Mouse (Mus musculus) liver, postnatal 0 days (tissue): Measurements from ENCODE around the gene Zc3h12a. TPM values are rescaled to one million over a fixed set of nuclear protein-coding genes. Genes with fewer than 3 reads are reported as not detected.
A peak's percentile ranks its signal among the peaks of the same experiment; 100 is the strongest.

ENCODE experiments used
- ATAC-seq: fragments of 200-750 bp; cut with Nextera tagmentation; 2 replicates; pipeline ENCODE4 v1.8.0; 2017; ENCODE audit warnings: mild to moderate bottlenecking, moderate library complexity
- DNase-seq: peaks from one replicate; pipeline ENCODE4 v3.0.0-alpha.2; 2016
- H3K27ac ChIP-seq: fragments of 300-500 bp; sonication (generic); 2 replicates; pipeline ENCODE4 v1.5.1; 2014; ENCODE audit warnings: antibody characterized with exemption, moderate library complexity, mild to moderate bottlenecking, low read depth
- H3K27me3 ChIP-seq: fragments of 300-500 bp; sonication (generic); 2 replicates; pipeline ENCODE4 v1.6.1; 2014; ENCODE audit warnings: low read length, control low read depth, mixed read lengths; ENCODE audit not compliant: insufficient read depth
- H3K36me3 ChIP-seq: fragments of 300-500 bp; sonication (generic); replicated peaks from 2 replicates; pipeline ENCODE4 v1.6.1; 2014; ENCODE audit warnings: mild to moderate bottlenecking, control low read depth, low read length, moderate library complexity, mixed read lengths; ENCODE audit not compliant: insufficient read depth
- H3K4me1 ChIP-seq: fragments of 300-500 bp; sonication (generic); 2 replicates; pipeline ENCODE4 v1.6.1; 2014; ENCODE audit warnings: antibody characterized with exemption, mild to moderate bottlenecking, control low read depth; ENCODE audit not compliant: insufficient read depth
- H3K4me2 ChIP-seq: fragments of 300-500 bp; sonication (generic); 2 replicates; pipeline ENCODE4 v1.6.1; 2014; ENCODE audit warnings: low read depth, mild to moderate bottlenecking, low read length, moderate library complexity, mixed read lengths
- H3K4me3 ChIP-seq: fragments of 300-500 bp; sonication (generic); 2 replicates; pipeline ENCODE4 v1.5.1; 2014; ENCODE audit warnings: low read depth, low read length
- H3K9ac ChIP-seq: fragments of 300-500 bp; sonication (generic); replicated peaks from 2 replicates; pipeline ENCODE4 v1.6.1; 2014; ENCODE audit warnings: mild to moderate bottlenecking, moderate library complexity
- H3K9me3 ChIP-seq: fragments of 300-500 bp; sonication (generic); 2 replicates; pipeline ENCODE4 v1.6.1; 2016; ENCODE audit warnings: mild to moderate bottlenecking, control low read depth, low read length, mixed read lengths
- CTCF ChIP-seq: sonication (generic); IDR thresholded peaks from 2 replicates; pipeline ENCODE4 v1.5.1; 2016; ENCODE audit warnings: antibody characterized with exemption, low read depth
- EP300 ChIP-seq: IDR thresholded peaks from 2 replicates; pipeline ENCODE4 v1.6.1; 2016; ENCODE audit warnings: antibody characterized with exemption, low read depth, mild to moderate bottlenecking
- WGBS: fragments of 180-500 bp; shearing (Covaris S2); extraction: QIAGEN DNeasy Blood & Tissue Kit; methylation state at CpG from one replicate; pipeline ENCODE4 v1.1.7; 2014; ENCODE audit not compliant: insufficient replicate concordance; 5-methylcytosine and 5-hydroxymethylcytosine counted together
- polyA plus RNA-seq: library from polyadenylated mRNA; unstranded; fragments of >200 nt; fragmentation: Nextera tagmentation; extraction: Ambion mirVana; gene quantifications from 2 replicates; pipeline ENCODE4 v1.2.1, GENCODE M21; 2015

The Zc3h12a gene
- polyA plus RNA-seq, 1 experiment from 2014 or later, result 0.48 TPM

DNA sequence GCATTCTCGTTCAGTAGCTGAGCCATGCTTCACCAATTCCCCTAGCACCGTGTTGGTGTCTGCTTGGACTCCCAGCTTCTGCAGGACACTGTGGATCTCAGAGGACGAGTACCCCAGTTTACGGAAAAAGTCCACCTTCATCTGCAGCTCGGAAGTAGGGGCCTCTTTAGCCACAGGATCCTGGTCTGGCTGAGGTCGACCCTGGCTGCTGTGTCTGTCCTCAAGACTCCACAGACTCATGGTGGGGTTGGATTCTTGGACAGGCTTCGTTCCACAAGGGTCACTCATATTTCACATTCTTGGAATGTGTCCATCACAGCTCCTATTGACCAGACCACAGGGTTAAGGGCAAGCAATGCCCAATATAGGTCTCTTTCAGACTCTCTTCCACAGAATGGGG lies 879 bp downstream of the Zc3h12a start:
- H3K9me3 ChIP-seq, result no peaks in the 10 kb centered on the region
- H3K36me3 ChIP-seq, result no peaks in the 10 kb centered on the region
- no peaks in the 10 kb centered on the region for H3K27me3 ChIP-seq
- peak overlapping the region; percentile 73 for H3K4me3 ChIP-seq
- H3K27ac ChIP-seq, result peak overlapping the region; percentile 87
- 57% methylated on average over 7 of the region's 7 CpGs for WGBS
- H3K9ac ChIP-seq, result no peak overlapping the region
- DNase-seq (no peak), ATAC-seq (no peak)
- TF ChIP-seq EP300 (no peak), CTCF (no peak)
- peak overlapping the region; percentile 95 for H3K4me2 ChIP-seq
- H3K4me1 ChIP-seq, result peaks cover 61% of the 10 kb centered on the region

DNA sequence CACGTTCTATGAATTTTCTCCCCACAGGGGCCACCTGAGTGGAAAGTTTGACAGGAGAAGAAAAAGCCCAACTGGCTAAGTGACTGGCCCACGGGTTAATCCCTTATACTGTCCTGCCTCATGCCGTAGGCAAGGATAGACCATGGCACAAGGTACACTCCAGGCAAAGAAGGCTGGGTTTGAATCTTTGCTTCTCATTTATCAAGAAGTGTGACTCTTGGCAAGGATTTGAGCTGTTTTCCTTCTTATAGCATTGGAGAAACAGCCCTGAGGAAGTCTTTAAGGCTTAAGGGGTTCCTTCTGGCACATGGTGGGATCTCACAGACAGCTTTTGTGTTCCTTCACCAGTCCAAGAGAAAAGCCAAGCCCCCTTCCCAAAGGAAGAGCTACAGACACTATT lies 1.5 kb downstream of the Zc3h12a start:
- ATAC-seq, result no peak
- 0 out of 2 replicates have a peak, but pooled peaks cover under 1% of the 10 kb centered on the region for H3K36me3 ChIP-seq
- H3K9ac ChIP-seq, result no peak overlapping the region
- WGBS, result 77% methylated on average over 3 of the region's 3 CpGs
- no peaks in the 10 kb centered on the region for H3K9me3 ChIP-seq
- no peak for DNase-seq
- H3K4me2 ChIP-seq, result peak overlapping the region; percentile 95
- H3K27ac ChIP-seq, result 0 out of 2 replicates have a peak overlapping the region, but pooled peaks have one; percentile 87
- H3K27me3 ChIP-seq, result no peaks in the 10 kb centered on the region
- H3K4me1 ChIP-seq, result peaks cover 56% of the 10 kb centered on the region
- 0 out of 2 replicates have a peak overlapping the region, but pooled peaks have one; percentile 73 for H3K4me3 ChIP-seq
- TF ChIP-seq CTCF (no peak), EP300 (no peak)

DNA sequence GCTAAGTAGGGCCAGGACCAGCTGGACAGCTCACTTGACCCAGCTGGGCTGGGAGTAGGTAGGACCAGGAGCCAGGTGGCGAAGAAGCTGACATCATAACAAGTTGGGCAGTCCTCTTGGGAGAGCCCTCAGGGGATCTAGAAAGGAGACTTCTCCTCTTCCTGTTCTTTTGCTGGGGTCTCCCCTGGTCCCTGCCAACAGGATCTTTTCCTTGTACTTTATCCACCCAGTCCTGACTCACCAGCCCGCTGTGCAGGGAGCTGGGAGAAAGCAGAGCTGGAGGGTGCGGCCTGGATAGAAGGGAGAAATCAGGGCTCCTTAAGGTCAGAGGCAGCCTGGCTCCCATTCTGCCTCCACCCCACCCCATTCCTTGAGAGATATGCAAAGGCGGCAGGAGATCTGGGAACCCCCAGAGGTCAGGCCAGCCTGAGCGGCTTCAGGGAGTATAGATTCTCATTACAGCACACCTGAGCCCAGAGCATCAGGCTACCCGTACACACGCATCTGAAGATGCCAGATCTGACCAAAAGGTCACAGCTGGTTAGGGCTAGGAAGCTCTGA lies 2.2 kb downstream of the Zc3h12a start:
- H3K27me3 ChIP-seq, result no peaks in the 10 kb centered on the region
- 77% methylated on average over 7 of the region's 7 CpGs for WGBS
- H3K9ac ChIP-seq, result peak overlapping the region; percentile 13; the same call in 1 of the 2 replicates
- H3K4me1 ChIP-seq, result peaks cover 56% of the 10 kb centered on the region
- no peak overlapping the region for H3K4me3 ChIP-seq
- DNase-seq (no peak), ATAC-seq (no peak)
- H3K36me3 ChIP-seq, result peaks cover 7% of the 10 kb centered on the region
- peak overlapping the region; percentile 44 for H3K4me2 ChIP-seq
- TF ChIP-seq CTCF (no peak), EP300 (no peak)
- peak overlapping the region; percentile 71 for H3K27ac ChIP-seq
- no peaks in the 10 kb centered on the region for H3K9me3 ChIP-seq

DNA sequence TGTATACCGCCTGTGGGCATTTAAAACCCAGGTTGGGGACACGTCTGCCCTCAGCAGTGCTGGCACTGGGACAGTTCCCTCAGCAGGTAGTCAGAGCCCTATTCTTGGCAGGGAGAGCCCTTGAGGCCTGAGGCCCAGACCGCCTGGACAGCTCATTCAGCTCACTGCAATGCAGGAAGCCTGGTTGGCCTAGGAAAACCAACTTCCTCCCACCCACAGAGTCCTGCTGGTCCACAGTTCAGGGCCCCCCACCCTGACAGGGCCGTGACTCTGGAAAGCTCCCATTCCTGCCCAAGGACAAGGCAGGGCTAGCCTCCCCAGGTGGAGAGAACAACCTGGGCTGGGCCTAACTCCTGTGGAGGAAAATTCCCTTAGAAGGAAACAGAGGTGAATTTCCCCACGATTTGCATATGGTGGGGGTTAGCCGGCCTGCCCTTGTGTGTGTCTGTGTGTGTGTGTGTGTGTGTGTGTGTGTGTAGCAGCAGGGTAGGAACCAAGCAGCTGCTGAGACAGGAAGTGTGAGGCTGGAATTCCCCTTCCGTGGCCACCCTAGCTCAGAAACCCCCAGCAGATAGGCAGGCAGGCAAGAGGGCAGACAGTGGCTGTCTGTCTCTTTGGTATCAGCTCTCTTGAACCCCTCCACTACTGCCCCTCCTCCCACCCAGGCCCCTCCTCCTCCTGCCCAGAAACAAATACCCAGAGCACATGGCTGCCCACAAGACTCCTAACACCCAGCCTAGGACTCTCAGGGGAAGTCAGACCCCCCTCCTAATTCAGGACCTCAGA lies 3.0 kb downstream of the Zc3h12a start:
- WGBS, result 38% methylated on average over 7 of the region's 7 CpGs
- no peaks in the 10 kb centered on the region for H3K27me3 ChIP-seq
- peak overlapping the region; percentile 38 for H3K9ac ChIP-seq
- no peak overlapping the region for H3K4me3 ChIP-seq
- peak overlapping the region; percentile 71 for H3K27ac ChIP-seq
- ATAC-seq, result peak; percentile 22
- peaks cover 56% of the 10 kb centered on the region for H3K4me1 ChIP-seq
- H3K36me3 ChIP-seq, result peaks cover 15% of the 10 kb centered on the region
- no peaks in the 10 kb centered on the region for H3K9me3 ChIP-seq
- H3K4me2 ChIP-seq, result peak overlapping the region; percentile 44
- peak; percentile 47 for DNase-seq
- TF ChIP-seq EP300 (no peak), CTCF (no peak)

DNA sequence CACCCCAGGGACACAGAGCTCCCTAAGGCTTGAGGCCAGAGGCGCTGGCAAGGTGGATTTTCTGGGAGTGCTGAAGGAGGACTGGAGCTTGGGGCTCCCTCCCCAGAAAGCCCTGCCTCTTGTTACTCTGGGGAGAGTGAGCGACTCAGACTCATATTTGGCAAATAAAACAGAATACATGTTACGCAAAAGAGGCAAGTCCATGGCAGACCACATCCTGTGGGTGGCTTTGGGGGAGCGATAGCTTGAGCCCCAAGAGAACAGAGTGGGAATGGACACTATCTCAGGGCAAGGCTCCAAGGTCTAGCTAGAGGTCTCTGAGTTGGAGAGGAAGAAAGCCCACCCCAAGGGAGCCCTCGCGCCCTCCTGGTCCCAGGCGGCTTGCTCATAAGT lies 4.4 kb downstream of the Zc3h12a start:
- Histone ChIP-seq H3K27ac (peak overlapping the region; percentile 74), H3K9ac (peak overlapping the region; percentile 44), H3K4me2 (peak overlapping the region; percentile 58), H3K27me3 (no peaks in the 10 kb centered on the region), H3K4me3 (peak overlapping the region; percentile 15; the same call in 1 of the 2 replicates), H3K4me1 (peaks cover 54% of the 10 kb centered on the region), H3K9me3 (no peaks in the 10 kb centered on the region), H3K36me3 (peaks cover 21% of the 10 kb centered on the region)
- 39% methylated on average over 7 of the region's 7 CpGs for WGBS
- TF ChIP-seq CTCF (no peak), EP300 (no peak)
- no peak for DNase-seq
- ATAC-seq, result no peak

DNA sequence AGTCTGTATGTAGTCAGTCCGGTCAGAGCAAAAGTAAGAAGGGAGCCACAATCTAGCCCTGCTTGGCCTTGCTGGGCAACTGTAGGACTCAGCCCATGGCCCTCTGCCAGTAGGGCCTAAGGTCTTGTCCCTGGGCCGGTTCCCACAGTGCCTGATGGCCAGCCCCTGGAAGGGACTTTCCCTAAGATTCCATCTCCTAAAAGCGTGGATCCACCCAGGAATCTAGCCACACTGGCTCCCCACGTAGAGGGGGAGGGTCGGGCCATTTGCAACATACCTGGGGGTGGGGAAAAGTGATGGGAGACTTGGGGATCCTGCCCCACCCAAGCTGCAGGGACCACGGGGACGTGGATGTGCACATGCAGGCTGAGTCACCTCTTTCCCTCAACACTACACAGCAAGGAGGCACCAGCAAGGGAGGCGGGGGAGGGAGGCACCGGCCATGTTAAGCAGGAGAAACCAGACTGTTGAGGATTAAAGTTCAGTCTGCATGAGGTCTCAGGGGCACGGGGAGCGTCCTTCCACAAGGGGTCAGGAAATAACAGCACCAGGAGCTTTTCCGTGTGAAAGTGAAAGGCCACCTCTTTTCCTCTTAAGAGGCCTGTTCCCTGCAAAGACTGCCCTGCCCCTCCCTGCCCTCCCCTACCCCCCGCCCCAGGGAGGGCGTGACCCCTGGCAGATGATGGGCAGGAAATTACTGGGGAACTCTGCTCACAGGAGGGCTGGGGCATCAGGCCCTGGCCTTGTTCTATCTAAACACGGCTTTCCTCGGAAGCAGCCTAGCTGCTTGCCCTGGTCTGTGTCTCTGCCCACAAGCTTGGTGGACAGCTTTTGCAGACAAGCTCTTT lies 5.0 kb downstream of the Zc3h12a start:
- 18% methylated on average over 16 of the region's 16 CpGs for WGBS
- peak overlapping the region; percentile 58 for H3K4me2 ChIP-seq
- H3K27ac ChIP-seq, result peak overlapping the region; percentile 74
- H3K9me3 ChIP-seq, result no peaks in the 10 kb centered on the region
- ATAC-seq, result 0 out of 2 replicates have a peak, but pooled peaks have one; percentile 8
- H3K36me3 ChIP-seq, result peaks cover 21% of the 10 kb centered on the region
- H3K27me3 ChIP-seq, result no peaks in the 10 kb centered on the region
- peak overlapping the region; percentile 44; the same call in 1 of the 2 replicates for H3K9ac ChIP-seq
- H3K4me1 ChIP-seq, result peaks cover 50% of the 10 kb centered on the region
- TF ChIP-seq CTCF (no peak), EP300 (no peak)
- peak overlapping the region; percentile 15; the same call in 1 of the 2 replicates for H3K4me3 ChIP-seq
- peak; percentile 63 for DNase-seq
